Mouse (Mus musculus): ENCODE data around the gene Ces1c.
A peak's percentile ranks its signal among the peaks of the same experiment; 100 is the strongest.

Ces1c gene

GRCm38 (mm10) chr8:93131233-93131980 lies at the start of gene Ces1c:
Ces1c (minus strand) TSS chr8:93131283.
- no peak for DNase-seq

- no peak for DNase-seq
Observed at GRCm38 (mm10) chr8:93180581-93181129, 49.6 kb upstream of the Ces1c start.

- no peak for DNase-seq
Observed at GRCm38 (mm10) chr8:93176593-93176992, 45.5 kb upstream of the Ces1c start.

- no peak for DNase-seq
Observed at GRCm38 (mm10) chr8:93174554-93174953, 43.5 kb upstream of the Ces1c start.

GRCm38 (mm10) chr8:93171846-93172590 lies 40.9 kb upstream of the Ces1c start:
- DNase-seq: no peak

- DNase-seq: no peak
Observed at GRCm38 (mm10) chr8:93163363-93163762, 32.3 kb upstream of the Ces1c start.

- DNase-seq: no peak
Observed at GRCm38 (mm10) chr8:93151401-93151800, 20.3 kb upstream of the Ces1c start.

GRCm38 (mm10) chr8:93147331-93147730 lies 16.2 kb upstream of the Ces1c start:
- DNase-seq: no peak

- DNase-seq: peak; percentile 23
Observed at GRCm38 (mm10) chr8:93140696-93141095, 9.6 kb upstream of the Ces1c start.

GRCm38 (mm10) chr8:93132196-93132595 lies 1.1 kb upstream of the Ces1c start:
- DNase-seq: no peak

- DNase-seq: no peak
Observed at GRCm38 (mm10) chr8:93126476-93126875, 4.6 kb downstream of the Ces1c start.

GRCm38 (mm10) chr8:93122005-93122404 lies 9.1 kb downstream of the Ces1c start:
- no peak for DNase-seq

GRCm38 (mm10) chr8:93095376-93095775 lies 35.7 kb downstream of the Ces1c start:
- peak; percentile 8 for DNase-seq

GRCm38 (mm10) chr8:93091324-93091723 lies 39.8 kb downstream of the Ces1c start:
- no peak for DNase-seq

GRCm38 (mm10) chr8:93088686-93089122 lies 42.4 kb downstream of the Ces1c start:
- DNase-seq: no peak

GRCm38 (mm10) chr8:93088193-93088592 lies 42.9 kb downstream of the Ces1c start:
- no peak for DNase-seq

GRCm38 (mm10) chr8:93079887-93080286 lies 51.2 kb downstream of the Ces1c start, which contains the start of gene Ces1b:
Ces1b (minus strand) TSS chr8:93080017.
- DNase-seq: no peak

GRCm38 (mm10) chr8:93075251-93075650 lies 55.8 kb downstream of the Ces1c start:
- DNase-seq: no peak

GRCm38 (mm10) chr8:93063416-93064117 lies 67.5 kb downstream of the Ces1c start:
- DNase-seq: no peak

GRCm38 (mm10) chr8:93059185-93059584 lies 71.9 kb downstream of the Ces1c start:
- peak; percentile 19 for DNase-seq

- DNase-seq: no peak
Observed at GRCm38 (mm10) chr8:93055238-93055637, 75.8 kb downstream of the Ces1c start.
